Mouse (Mus musculus): Measurements from ENCODE around the gene Skap2. TPM values are rescaled to one million over a fixed set of nuclear protein-coding genes. Genes with fewer than 3 reads are reported as not detected.

Skap2 gene
- polyA plus RNA-seq, 1 experiment from 2014 or later = 25.3 TPM

GRCm38 (mm10) chr6:51905659-51906058 lies 106.7 kb downstream of the Skap2 start:
- H3K9ac ChIP-seq (replicated peaks) = no peak overlapping the region
- H3K27me3 ChIP-seq (ENCODE audit: insufficient read depth, low read length) = no peaks in the 10 kb centered on the region
- no peaks in the 10 kb centered on the region for H3K4me1 ChIP-seq (ENCODE audit: insufficient read depth)
- H3K4me3 ChIP-seq (ENCODE audit: low read depth, low read length) = no peak overlapping the region
- peaks cover 4% of the 10 kb centered on the region; the same call in 1 of the 2 replicates for H3K36me3 ChIP-seq (replicated peaks; ENCODE audit: insufficient read depth, low read length)
- H3K9me3 ChIP-seq (ENCODE audit: low read length) = no peaks in the 10 kb centered on the region
- DNase-seq (no peak), ATAC-seq (no peak)
- H3K27ac ChIP-seq (ENCODE audit: low read depth) = no peak overlapping the region
- TF ChIP-seq CTCF (IDR thresholded peaks at IDR 0.05; ENCODE audit: low read depth) = no peak
- TF ChIP-seq EP300 (IDR thresholded peaks at IDR 0.05; ENCODE audit: low read depth) = no peak
- WGBS (ENCODE audit: insufficient replicate concordance) = 70% methylated on average over 4 of the region's 4 CpGs
- H3K4me2 ChIP-seq (ENCODE audit: low read depth, low read length) = no peak overlapping the region

GRCm38 (mm10) chr6:51901544-51901943 lies 110.8 kb downstream of the Skap2 start:
- WGBS (ENCODE audit: insufficient replicate concordance) = 67% methylated on average over 1 of the region's 1 CpGs
- DNase-seq (no peak), ATAC-seq (no peak)
- no peaks in the 10 kb centered on the region for H3K9me3 ChIP-seq (ENCODE audit: low read length)
- H3K9ac ChIP-seq (replicated peaks) = no peak overlapping the region
- no peak overlapping the region for H3K4me3 ChIP-seq (ENCODE audit: low read depth, low read length)
- no peaks in the 10 kb centered on the region for H3K4me1 ChIP-seq (ENCODE audit: insufficient read depth)
- TF ChIP-seq CTCF (IDR thresholded peaks at IDR 0.05; ENCODE audit: low read depth) (no peak), EP300 (IDR thresholded peaks at IDR 0.05; ENCODE audit: low read depth) (no peak)
- no peak overlapping the region for H3K4me2 ChIP-seq (ENCODE audit: low read depth, low read length)
- no peaks in the 10 kb centered on the region for H3K27me3 ChIP-seq (ENCODE audit: insufficient read depth, low read length)
- no peak overlapping the region for H3K27ac ChIP-seq (ENCODE audit: low read depth)
- no peaks in the 10 kb centered on the region for H3K36me3 ChIP-seq (replicated peaks; ENCODE audit: insufficient read depth, low read length)

- Histone ChIP-seq H3K27ac (ENCODE audit: low read depth) (no peak overlapping the region), H3K36me3 (replicated peaks; ENCODE audit: insufficient read depth, low read length) (no peaks in the 10 kb centered on the region), H3K9me3 (ENCODE audit: low read length) (no peaks in the 10 kb centered on the region), H3K4me3 (ENCODE audit: low read depth, low read length) (no peak overlapping the region), H3K4me2 (ENCODE audit: low read depth, low read length) (no peak overlapping the region), H3K4me1 (ENCODE audit: insufficient read depth) (no peaks in the 10 kb centered on the region), H3K9ac (replicated peaks) (no peak overlapping the region), H3K27me3 (ENCODE audit: insufficient read depth, low read length) (no peaks in the 10 kb centered on the region)
- no peak for ATAC-seq
- no peak for TF ChIP-seq EP300 (IDR thresholded peaks at IDR 0.05; ENCODE audit: low read depth)
- TF ChIP-seq CTCF (IDR thresholded peaks at IDR 0.05; ENCODE audit: low read depth) = no peak
- DNase-seq = no peak
- 77% methylated on average over 8 of the region's 8 CpGs for WGBS (ENCODE audit: insufficient replicate concordance)
Observed at GRCm38 (mm10) chr6:51898318-51898994, 113.9 kb downstream of the Skap2 start.

GRCm38 (mm10) chr6:51895753-51896152 lies 116.6 kb downstream of the Skap2 start:
- Histone ChIP-seq H3K4me2 (ENCODE audit: low read depth, low read length) (no peak overlapping the region), H3K27ac (ENCODE audit: low read depth) (no peak overlapping the region), H3K36me3 (replicated peaks; ENCODE audit: insufficient read depth, low read length) (no peaks in the 10 kb centered on the region), H3K9me3 (ENCODE audit: low read length) (no peaks in the 10 kb centered on the region), H3K27me3 (ENCODE audit: insufficient read depth, low read length) (no peaks in the 10 kb centered on the region), H3K9ac (replicated peaks) (no peak overlapping the region), H3K4me1 (ENCODE audit: insufficient read depth) (no peaks in the 10 kb centered on the region), H3K4me3 (ENCODE audit: low read depth, low read length) (no peak overlapping the region)
- ATAC-seq (no peak), DNase-seq (no peak)
- 76% methylated on average over 3 of the region's 3 CpGs for WGBS (ENCODE audit: insufficient replicate concordance)
- TF ChIP-seq EP300 (IDR thresholded peaks at IDR 0.05; ENCODE audit: low read depth) (no peak), CTCF (IDR thresholded peaks at IDR 0.05; ENCODE audit: low read depth) (no peak)

- Histone ChIP-seq H3K4me3 (ENCODE audit: low read depth, low read length) (no peak overlapping the region), H3K4me1 (ENCODE audit: insufficient read depth) (no peaks in the 10 kb centered on the region), H3K27me3 (ENCODE audit: insufficient read depth, low read length) (no peaks in the 10 kb centered on the region), H3K27ac (ENCODE audit: low read depth) (no peak overlapping the region), H3K9ac (replicated peaks) (no peak overlapping the region), H3K36me3 (replicated peaks; ENCODE audit: insufficient read depth, low read length) (no peaks in the 10 kb centered on the region), H3K4me2 (ENCODE audit: low read depth, low read length) (no peak overlapping the region), H3K9me3 (ENCODE audit: low read length) (no peaks in the 10 kb centered on the region)
- no peak for ATAC-seq
- WGBS (ENCODE audit: insufficient replicate concordance) = 55% methylated on average over 3 of the region's 3 CpGs
- TF ChIP-seq CTCF (IDR thresholded peaks at IDR 0.05; ENCODE audit: low read depth) (no peak), EP300 (IDR thresholded peaks at IDR 0.05; ENCODE audit: low read depth) (no peak)
- DNase-seq = no peak
Observed at GRCm38 (mm10) chr6:51894717-51895116, 117.6 kb downstream of the Skap2 start.

GRCm38 (mm10) chr6:51890356-51890755 lies 122.0 kb downstream of the Skap2 start:
- H3K27me3 ChIP-seq (ENCODE audit: insufficient read depth, low read length) = no peaks in the 10 kb centered on the region
- peak overlapping the region; percentile 2 for H3K27ac ChIP-seq (ENCODE audit: low read depth)
- no peaks in the 10 kb centered on the region for H3K4me1 ChIP-seq (ENCODE audit: insufficient read depth)
- no peaks in the 10 kb centered on the region for H3K9me3 ChIP-seq (ENCODE audit: low read length)
- TF ChIP-seq CTCF (IDR thresholded peaks at IDR 0.05; ENCODE audit: low read depth) (no peak), EP300 (IDR thresholded peaks at IDR 0.05; ENCODE audit: low read depth) (no peak)
- H3K9ac ChIP-seq (replicated peaks) = no peak overlapping the region
- WGBS (ENCODE audit: insufficient replicate concordance) = 65% methylated on average over 5 of the region's 5 CpGs
- ATAC-seq = no peak
- no peak overlapping the region for H3K4me3 ChIP-seq (ENCODE audit: low read depth, low read length)
- peak overlapping the region; percentile 9; the same call in 1 of the 2 replicates for H3K4me2 ChIP-seq (ENCODE audit: low read depth, low read length)
- DNase-seq = no peak
- 0 out of 2 replicates have a peak, but pooled peaks cover 3% of the 10 kb centered on the region for H3K36me3 ChIP-seq (replicated peaks; ENCODE audit: insufficient read depth, low read length)
